Mouse (Mus musculus) ZHBTc4 (cell line): ENCODE measurements at regions not wholly inside any gene's neighbourhood (a gene's known extent, or its start where the extent isn't known, plus 50 kb on each side); places are given as distances from the start of the nearest gene placed in this dataset.

ENCODE experiments used
- DNase-seq: peaks from one replicate; pipeline ENCODE4 v3.0.0-alpha.2; 2011; ENCODE audit warnings: low read depth, low spot score

- no peak for DNase-seq
These were observed 266.1 kb upstream of the Nox3 start for GRCm38 (mm10) chr17:3962176-3962575.

DNA sequence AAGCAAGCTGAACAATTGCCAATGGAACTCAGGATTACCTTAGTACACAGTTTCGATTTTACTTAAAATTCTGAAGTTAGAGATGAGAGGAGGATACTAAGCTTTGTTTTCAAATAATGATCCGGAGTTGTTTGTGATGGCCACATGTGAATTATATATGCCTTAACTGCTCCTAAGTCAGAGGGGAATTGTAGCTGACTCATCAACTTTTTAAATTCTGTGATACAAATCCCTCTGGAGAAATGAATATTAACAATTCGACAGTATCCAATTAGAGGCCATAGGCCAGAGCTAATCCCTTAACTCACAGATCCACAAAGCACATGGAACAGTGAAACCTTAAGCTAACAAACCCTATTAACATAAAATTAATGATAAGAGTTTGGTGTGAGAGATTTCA, 250.5 kb upstream of the Nox3 start:
- DNase-seq, result no peak

- DNase-seq, result no peak
These were observed 240.3 kb upstream of the Nox3 start for GRCm38 (mm10) chr17:3936361-3936760.

DNA sequence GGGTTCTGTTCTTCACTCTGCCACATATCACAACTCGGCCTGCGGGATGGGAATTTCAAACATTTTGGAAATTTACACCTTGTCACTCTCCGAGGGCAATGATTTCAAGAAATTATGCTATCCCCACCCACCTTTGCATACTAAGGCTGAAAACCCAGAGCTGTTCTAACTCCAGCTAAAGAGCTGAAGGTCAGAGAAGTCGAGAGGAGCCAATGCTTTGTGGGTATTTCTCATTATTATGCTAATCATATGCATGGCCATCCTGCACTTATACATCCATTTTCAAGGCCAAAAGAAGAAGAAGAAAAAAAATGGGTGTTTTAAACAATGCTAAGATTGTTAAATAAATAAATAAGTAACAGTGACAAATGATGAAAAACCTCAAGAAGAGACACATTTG, 237.1 kb upstream of the Nox3 start:
- no peak for DNase-seq

GRCm38 (mm10) chr17:3932071-3932470, 236.0 kb upstream of the Nox3 start:
- DNase-seq, result peak; percentile 11

- DNase-seq, result no peak
These were observed 231.0 kb upstream of the Nox3 start for GRCm38 (mm10) chr17:3927106-3927505.

DNA sequence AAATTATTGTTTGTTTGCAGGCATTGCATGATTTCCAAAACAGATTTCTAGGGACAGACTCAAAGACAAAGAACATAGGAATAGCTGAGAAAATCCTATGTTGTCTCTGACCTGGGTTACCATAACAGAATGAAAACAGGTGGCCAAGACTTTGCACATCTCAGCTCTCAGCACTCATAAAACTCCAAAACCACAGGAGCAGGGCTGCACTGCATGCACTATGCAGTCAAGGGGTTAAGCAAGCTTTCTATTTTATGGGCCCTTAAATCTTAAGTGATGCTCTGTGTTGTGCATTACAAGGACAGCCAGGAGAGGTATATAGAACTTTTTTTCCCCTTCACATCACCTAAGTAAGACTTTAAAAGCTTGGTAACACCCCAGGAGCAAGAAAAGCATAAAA, 224.2 kb upstream of the Nox3 start:
- no peak for DNase-seq

DNA sequence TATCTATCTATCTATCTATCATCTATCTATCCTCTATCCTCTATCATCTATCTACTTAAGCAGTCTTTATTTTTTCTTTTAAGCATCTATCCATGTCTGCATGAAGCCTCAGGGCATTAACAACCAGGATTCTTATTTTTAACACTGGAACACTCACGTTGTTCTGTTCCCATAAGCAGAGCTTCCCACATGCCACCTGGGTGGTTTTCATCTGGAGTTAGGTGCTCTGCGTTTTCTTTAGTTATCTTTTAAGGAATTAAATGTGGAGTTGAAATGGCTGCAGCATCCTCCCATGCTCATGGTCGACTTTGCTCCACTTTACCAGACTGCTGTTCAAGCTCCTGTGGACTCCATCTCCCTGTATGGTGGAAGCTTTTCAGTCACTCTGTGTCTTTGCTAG, 196.8 kb upstream of the Nox3 start:
- no peak for DNase-seq

DNA sequence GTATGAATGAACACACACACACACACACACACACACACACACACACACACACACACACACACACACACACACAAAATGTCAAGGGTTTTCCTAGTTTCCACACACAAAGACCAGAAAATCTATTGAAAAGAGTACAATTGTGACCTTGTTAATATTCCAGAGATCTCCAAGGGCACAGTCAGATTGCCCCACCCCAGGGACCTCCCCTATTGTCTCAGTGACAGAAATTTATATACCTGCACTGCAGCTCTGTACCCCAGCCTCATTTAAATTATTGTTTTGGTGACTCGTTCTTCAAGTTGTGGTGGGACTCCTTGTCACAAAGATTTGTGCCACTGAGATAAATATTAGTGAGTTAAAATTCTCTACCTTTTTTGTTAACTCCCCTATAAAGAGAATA, 187.1 kb upstream of the Nox3 start:
- DNase-seq, result no peak

- DNase-seq, result peak; percentile 63
These were observed 183.0 kb upstream of the Nox3 start for GRCm38 (mm10) chr17:3879075-3879474.

DNA sequence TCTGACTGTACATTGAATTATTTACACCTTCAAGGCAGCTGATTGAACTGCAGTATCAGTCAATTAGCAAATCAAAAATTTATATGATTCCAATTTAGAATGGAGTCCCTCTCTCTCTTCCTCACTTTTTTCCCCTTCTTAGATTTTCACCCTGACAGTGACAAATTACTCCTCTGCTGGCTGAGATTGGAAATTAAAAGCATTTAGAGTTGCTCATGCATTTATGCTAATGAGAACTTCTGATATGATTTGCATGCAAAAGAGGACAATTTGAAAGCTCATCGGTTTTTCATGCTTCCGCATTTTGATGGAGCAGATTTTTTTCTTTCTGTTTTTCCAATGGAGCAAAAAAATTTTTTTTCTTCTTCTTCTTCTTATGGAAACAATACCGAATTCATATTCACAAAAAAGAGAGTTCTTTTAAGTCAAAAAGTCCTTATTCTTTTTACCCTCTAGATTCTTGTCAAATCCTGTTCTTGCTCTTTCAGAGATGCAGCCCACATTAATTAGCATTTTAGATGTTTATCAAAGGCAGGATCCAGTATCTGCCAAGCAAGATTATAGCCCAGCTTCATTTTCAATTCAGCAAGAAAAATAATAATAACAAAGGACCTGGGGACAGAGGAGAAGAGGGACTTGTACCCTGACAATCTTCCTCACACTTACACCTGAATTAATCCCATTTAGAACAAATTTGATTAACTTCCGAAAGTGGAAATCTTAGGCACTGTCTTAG, 173.6 kb upstream of the Nox3 start:
- no peak for DNase-seq

GRCm38 (mm10) chr17:3862384-3862783, 166.3 kb upstream of the Nox3 start:
- DNase-seq, result peak; percentile 46

DNA sequence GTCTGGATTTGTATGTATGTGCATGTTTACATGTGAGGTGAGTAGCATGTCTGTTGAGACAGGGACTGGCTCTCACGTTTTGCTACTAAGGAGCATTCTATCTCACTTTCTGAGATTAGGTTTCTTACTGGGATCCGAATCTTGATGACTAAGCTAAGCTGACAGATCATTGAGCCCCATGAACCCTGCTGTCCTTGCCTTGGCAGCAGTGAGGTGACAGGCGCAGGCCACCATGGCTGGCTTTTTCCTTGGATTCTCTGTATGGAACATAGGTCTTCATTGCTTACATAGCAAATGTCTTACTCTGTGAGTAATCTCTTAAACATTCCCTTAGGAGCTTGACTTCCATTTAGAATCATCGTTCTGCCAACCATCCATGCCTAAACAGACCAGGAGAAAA, 140.3 kb upstream of the Nox3 start:
- no peak for DNase-seq

GRCm38 (mm10) chr17:3811187-3811586, 115.1 kb upstream of the Nox3 start:
- no peak for DNase-seq

DNA sequence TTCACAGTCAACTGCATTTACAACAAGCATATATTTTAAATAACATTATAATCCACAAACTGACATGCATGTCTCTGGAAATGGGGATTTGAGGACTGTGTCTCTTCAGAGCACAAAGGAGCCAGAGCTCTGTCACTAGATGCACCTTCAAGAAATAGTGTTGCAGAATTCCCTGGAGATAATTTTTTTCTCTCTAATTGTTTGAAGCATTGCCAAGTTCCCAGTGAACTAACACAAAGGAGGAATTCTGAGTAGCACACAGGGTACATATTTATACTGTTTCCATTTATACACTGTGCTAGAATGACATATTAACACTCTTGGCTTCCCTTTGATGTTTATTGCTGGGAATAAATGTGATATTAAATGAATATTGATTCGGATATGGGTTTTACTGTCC, 107.4 kb upstream of the Nox3 start:
- DNase-seq, result no peak

DNA sequence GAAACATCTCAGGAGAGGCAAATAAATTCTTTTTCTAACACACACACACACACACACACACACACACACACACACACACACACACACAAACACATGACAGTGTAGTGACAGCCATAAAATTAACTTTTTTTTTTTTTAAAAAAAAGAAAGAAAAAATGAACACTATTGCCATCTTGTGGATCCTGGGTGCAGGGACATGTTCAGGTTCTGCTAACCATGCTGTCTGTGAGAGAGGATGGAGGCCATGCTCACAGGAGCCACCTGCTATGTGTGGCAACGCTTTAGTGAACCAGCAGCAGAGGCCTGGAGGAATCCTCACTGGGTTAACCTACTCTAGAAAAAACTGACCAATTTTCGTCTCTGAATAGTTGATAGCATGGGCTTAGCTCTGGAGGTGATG, 96.5 kb upstream of the Nox3 start:
- DNase-seq, result peak; percentile 34

DNA sequence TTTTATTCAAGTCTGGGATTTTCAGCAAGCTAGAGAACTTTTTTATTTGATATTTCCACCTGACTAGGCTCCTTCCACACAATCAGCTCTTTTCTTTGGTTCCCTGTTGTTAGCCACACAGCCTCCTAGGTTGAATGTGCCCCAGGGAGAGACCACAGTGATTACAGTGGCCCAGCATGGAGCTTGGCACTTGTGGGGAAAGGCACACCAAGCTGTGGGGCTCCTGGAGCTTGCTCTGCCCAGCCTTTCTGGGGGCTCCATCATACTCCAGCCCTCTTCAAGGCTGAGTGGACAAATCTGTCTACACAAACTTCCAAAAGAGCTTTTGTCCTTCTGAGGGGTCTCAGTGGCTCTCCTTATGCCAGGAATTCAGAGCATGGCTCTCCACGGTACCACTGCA, 86.1 kb upstream of the Nox3 start:
- DNase-seq, result no peak

DNA sequence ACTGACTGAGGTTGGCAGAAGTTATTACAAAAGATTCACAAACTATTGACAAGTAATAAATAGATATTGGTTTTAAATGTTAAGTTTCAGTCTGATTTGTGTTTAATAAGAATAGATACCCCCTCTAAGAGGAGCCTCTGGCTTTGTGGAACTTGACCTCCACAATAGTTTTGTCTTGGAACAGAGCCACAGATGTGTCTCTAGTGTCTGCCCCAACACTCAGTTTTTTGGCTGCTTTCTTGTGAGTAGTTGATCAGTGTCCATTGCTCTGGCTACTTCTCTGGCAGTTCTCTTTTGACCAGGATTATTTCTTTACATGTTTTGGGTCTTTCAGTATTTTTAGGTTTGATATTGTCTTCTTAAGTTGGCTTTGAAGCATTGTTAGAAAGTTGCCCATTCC, 81.6 kb upstream of the Nox3 start:
- no peak for DNase-seq

GRCm38 (mm10) chr17:3747808-3748335, 51.8 kb upstream of the Nox3 start:
- no peak for DNase-seq
